Mouse (Mus musculus) brain, embryonic 14.5 days (tissue): ENCODE measurements around the gene Arid1a.

Experiments
- CTCF ChIP-seq: fragments of 200-500 bp; IDR thresholded peaks from 2 replicates; pipeline ENCODE4 v1.5.1; 2012; ENCODE audit warnings: inconsistent platforms, mild to moderate bottlenecking, moderate library complexity, borderline replicate concordance; ENCODE audit not compliant: insufficient read depth, insufficient read length; ENCODE audit errors: extremely low read depth
- POLR2A ChIP-seq: fragments of 200-500 bp; IDR thresholded peaks from 2 replicates; pipeline ENCODE4 v1.6.1; 2012; ENCODE audit warnings: mild to moderate bottlenecking, inconsistent platforms, borderline replicate concordance; ENCODE audit not compliant: poor library complexity, insufficient read depth, insufficient read length, severe bottlenecking; ENCODE audit errors: extremely low read depth

DNA sequence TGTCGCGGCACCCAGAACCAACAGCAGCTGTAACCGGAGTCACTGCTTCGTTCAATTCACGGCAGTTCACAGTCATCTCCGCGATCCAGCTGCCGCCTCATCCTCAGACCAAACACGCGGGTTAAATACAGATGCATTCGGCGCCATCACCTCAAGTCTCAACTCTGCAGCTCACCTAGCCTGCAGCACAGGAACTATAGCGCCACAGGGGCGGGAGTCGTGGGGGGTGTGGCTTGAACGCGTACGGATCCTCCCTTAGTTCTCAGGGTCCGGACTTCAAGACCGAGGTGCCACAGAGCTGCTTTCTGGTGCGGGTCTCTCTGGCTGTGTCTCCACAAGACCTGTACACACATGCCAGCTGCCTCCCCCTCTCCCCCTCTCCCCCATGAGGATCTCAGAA lies 110.9 kb downstream of the Arid1a start:
- no peak for TF ChIP-seq CTCF
- no peak for TF ChIP-seq POLR2A
